Mouse (Mus musculus): ENCODE results near the gene Col27a1.

Col27a1 gene

DNA sequence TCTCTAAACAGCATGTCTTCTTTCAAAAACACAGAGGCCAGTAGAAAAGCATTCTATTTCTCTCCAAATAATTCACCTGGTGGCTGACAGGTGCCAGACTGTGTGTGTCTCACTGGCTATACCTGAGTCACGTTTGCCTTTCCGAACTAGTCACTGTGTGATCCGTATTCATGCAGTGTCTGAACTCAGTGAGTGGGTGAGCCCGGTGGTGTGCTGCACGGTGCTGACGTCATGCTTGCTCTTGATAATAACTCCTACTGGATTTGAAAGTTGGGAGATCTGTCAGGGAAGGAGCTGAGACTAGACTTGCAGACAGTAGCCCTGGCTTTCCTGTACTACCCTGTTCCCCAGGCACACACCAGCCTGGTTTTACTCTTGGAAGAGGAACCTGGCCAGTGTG lies 5.8 kb downstream of the Col27a1 start:
- in situ Hi-C loops (cut with MboI; ENCODE audit: low pct_unique_long_range_greater_than_20kb in 1 of 2, low sequenced_read_pairs in 2 of 2, unreplicated experiment in 1 of 2): loop anchor here in 1 of 2 experiments (10.0 kb wide), 1 partner anchor 95 kb away; no protein-coding TSS in a partner anchor

DNA sequence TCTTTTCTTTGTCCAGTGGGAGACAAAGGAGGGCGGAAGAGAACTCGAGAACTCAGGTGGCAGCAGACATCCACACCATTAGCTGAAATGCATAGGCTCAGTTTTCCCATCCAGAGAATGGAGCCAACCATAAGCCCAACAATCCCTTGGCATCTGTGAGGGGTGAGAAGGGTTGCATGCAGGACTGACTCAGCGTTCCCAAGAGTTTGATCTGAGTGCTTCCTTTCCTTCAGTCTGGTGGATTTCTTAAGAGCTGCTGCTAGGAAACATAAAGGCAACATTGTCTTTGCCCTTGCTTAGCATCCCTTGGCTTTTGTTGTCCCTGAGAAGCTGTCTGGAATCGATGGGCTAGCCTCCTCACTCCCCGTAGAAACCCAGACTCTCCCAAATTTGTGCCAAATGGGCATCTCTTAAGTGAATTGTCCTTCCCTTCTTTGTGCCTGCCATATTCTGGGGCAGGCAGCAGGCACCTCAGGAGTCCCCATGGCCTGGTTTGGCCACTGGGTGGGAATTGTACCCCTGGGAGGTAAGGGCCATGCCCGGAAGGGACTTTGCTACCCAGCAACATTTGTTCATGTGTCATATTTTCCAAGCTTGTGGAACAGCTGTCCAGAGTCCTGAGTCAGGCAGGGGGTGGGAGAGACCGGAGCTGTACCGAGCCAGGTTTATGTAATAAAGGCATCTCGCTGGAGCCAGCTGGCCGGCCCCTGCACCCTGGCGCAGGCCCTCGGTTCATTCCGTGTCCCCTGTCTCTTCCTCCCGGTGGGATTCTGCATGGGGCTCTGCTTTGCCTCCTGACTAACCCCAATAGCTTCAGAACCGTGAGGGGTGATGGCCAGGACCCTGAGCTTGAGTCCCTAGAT lies 7.5 kb downstream of the Col27a1 start:
- in situ Hi-C loops (cut with MboI; ENCODE audit: low pct_unique_long_range_greater_than_20kb in 1 of 2, low sequenced_read_pairs in 2 of 2, unreplicated experiment in 1 of 2): no loop called here

DNA sequence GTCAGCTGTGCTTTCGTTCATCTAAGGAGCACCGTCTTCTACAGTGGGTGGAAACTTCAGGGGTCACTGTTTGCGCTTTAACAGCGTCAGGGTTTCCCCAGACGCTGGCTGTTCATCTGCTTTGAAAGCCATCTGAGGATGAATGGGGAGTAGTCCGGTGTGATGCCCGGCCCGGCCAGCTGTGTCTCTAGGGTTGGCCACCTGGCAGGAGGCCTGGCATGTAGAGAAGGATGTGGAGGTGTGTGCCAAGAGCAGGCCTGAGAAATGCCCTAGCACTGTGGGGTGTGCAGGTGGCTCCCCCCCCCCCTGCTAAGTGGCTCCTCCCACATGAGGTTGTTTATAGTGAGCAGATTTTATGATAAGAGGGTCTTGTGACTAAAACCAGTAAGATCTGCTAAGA lies 8.4 kb downstream of the Col27a1 start:
- in situ Hi-C loops (cut with MboI; ENCODE audit: low pct_unique_long_range_greater_than_20kb in 1 of 2, low sequenced_read_pairs in 2 of 2, unreplicated experiment in 1 of 2): no loop called here

GRCm38 (mm10) chr4:63225373-63225772 lies 11.6 kb downstream of the Col27a1 start:
- in situ Hi-C loops (cut with MboI; ENCODE audit: low pct_unique_long_range_greater_than_20kb in 1 of 2, low sequenced_read_pairs in 2 of 2, unreplicated experiment in 1 of 2): no loop called here

DNA sequence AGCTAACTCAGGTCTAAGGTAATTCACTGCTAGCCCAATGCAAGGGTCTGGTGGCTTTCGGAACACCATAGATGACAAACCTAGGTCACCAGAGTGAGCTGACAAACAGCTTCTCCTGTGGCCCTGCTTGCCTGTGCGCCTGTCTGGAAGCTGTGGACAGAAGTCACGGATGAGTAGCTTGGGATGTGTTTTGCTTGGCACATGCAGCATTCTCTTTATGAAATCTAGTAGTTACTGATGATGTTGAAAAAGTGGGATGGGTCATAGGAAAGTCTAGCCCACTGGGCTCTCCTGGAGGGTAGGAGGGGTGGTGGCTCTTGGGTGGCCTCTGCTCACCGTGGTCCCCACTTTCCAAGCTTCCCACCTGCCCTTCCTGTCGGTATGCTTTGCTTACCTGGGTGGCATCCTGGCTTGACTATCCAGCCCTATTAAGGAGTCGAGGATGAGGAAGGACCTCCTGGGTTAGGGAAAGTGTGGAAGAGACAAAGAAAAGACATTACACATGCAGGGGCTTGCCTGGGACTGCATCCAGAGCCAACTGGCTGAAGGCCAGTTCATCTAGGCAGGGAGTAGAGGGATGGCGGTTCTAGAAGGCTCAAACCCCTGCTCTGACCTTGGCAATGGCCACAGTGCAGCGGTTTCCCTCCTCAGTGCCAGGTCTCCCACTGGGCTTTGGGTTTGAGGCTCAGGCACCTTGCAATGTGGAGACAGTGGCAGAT lies 12.5 kb downstream of the Col27a1 start:
- in situ Hi-C loops (cut with MboI; ENCODE audit: low pct_unique_long_range_greater_than_20kb in 1 of 2, low sequenced_read_pairs in 2 of 2, unreplicated experiment in 1 of 2): no loop called here

GRCm38 (mm10) chr4:63226883-63227235 lies 13.1 kb downstream of the Col27a1 start:
- in situ Hi-C loops (cut with MboI; ENCODE audit: low pct_unique_long_range_greater_than_20kb in 1 of 2, low sequenced_read_pairs in 2 of 2, unreplicated experiment in 1 of 2): no loop called here

DNA sequence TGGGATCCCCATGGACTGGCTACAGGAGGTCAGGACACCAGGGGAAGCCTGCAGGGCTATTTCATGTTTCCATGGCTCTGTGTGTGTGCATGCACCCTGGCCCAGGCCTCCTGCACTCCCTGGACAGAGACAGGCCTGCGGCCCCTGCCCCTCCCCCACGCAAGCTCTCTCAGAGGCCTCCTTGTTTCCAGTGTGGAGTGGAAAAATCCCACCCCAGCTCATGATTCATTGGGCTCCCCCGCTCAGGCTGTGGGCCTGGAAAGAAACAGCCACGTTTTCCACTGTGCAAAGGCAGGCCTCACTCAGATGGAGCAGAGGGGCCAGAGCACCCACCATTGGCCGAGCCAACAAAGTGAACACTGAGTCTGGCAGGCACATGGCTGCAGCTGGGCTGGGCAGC lies 15.1 kb downstream of the Col27a1 start:
- in situ Hi-C loops (cut with MboI; ENCODE audit: low pct_unique_long_range_greater_than_20kb in 1 of 2, low sequenced_read_pairs in 2 of 2, unreplicated experiment in 1 of 2): no loop called here

GRCm38 (mm10) chr4:63229991-63230581 lies 16.3 kb downstream of the Col27a1 start:
- in situ Hi-C loops (cut with MboI; ENCODE audit: low pct_unique_long_range_greater_than_20kb in 1 of 2, low sequenced_read_pairs in 2 of 2, unreplicated experiment in 1 of 2): no loop called here

DNA sequence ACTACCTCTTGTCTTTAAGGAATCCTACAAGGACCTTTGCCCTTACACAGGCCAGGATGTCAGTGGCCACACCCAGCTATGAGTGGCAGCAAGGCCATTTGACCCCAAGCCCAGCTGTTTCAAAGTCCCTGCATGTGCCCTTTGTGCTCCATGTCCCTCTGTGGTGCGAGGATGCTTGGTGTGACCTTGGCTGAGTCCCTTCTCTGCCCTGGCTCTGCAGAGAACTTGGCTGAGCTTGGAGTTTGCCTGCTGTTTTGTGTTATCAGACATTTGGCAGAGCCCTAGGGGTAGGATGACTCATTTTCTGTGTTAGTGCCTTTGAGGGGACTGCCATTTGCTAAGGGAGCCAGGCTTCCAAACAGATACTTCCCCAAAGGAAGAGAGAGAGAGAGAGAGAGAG lies 17.3 kb downstream of the Col27a1 start:
- in situ Hi-C loops (cut with MboI; ENCODE audit: low pct_unique_long_range_greater_than_20kb in 1 of 2, low sequenced_read_pairs in 2 of 2, unreplicated experiment in 1 of 2): no loop called here

- in situ Hi-C loops (cut with MboI; ENCODE audit: low pct_unique_long_range_greater_than_20kb in 1 of 2, low sequenced_read_pairs in 2 of 2, unreplicated experiment in 1 of 2): no loop called here
Observed at GRCm38 (mm10) chr4:63232542-63233020, 18.8 kb downstream of the Col27a1 start.

- in situ Hi-C loops (cut with MboI; ENCODE audit: low pct_unique_long_range_greater_than_20kb in 1 of 2, low sequenced_read_pairs in 2 of 2, unreplicated experiment in 1 of 2): no loop called here
Observed at GRCm38 (mm10) chr4:63233557-63234452, 20.0 kb downstream of the Col27a1 start.

DNA sequence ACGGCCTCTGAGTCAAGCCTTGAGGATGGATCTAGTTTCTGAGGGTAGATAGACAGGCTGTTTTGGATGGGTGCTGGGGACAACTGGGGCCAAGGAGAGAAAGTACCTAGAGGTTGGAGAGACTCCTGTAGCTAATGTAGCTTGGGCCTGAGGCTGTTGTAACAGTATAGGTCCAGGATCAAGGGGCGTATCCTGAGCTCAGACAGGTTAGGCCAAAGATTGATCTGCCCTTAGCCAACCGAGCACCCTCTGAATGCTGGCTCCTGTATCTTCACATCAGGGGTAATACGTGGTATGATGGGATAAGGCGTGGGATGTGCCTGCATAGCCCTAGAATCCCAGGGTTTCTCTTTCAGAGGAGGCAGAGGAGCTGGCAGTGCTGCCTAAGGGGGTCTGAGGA lies 21.0 kb downstream of the Col27a1 start:
- in situ Hi-C loops (cut with MboI; ENCODE audit: low pct_unique_long_range_greater_than_20kb in 1 of 2, low sequenced_read_pairs in 2 of 2, unreplicated experiment in 1 of 2): no loop called here

DNA sequence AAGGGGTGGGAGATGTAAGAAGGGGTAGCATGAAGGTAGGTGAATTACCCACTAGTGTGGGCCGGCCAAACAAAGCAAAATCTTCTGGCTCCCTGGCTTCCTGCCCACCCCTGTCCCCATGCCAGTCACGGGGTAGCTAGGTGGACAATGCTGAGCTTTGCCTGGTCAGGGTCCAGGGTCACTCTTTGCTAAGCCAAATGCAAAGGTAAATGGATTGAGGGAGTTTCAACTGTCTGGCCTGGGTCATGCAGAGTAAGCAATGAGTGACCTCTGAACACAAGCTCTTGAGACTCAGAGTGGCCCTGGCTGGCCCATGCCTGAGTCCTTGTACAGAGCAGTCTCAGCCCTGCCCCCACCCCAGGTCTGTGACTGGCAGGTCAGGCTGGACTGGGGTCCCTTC lies 22.4 kb downstream of the Col27a1 start:
- in situ Hi-C loops (cut with MboI; ENCODE audit: low pct_unique_long_range_greater_than_20kb in 1 of 2, low sequenced_read_pairs in 2 of 2, unreplicated experiment in 1 of 2): no loop called here

DNA sequence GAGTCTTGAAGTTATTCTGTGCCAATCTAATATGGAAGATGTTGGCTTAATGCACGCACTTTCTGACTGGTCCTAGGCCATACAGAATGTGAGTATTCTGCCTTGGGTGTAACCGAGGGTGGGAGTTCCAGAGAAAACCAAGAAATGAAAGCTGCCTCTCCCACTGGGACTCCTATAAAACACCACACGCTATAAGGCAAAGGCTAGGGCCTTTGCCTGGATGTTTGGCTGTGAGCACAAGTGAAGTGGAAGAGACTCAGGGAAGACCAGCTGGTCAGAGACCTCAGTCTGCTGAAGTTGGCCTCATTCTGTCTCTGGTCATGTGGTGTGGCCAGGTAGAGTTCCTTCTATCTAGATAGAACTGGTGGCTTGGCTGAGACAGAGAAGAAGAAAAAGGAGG lies 23.4 kb downstream of the Col27a1 start:
- in situ Hi-C loops (cut with MboI; ENCODE audit: low pct_unique_long_range_greater_than_20kb in 1 of 2, low sequenced_read_pairs in 2 of 2, unreplicated experiment in 1 of 2): no loop called here

DNA sequence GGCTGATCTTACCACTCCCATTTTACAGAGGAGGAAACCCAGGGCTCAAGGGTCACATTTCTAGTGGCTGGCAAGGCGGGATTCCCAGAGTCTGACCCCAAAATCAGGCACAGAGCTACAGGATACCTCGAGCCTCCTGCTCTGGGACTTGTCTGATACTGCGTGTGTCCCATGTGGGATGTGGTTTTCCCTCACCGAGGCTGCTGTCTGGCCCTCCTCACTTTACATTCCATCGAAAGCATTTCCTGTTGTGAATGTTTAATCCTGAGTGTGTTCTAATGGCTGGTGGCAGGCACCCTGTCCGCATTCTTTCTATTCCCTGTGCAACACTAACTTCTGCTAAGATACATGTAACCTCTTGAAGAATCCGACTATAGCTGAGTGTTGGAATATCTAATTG lies 24.3 kb downstream of the Col27a1 start:
- in situ Hi-C loops (cut with MboI; ENCODE audit: low pct_unique_long_range_greater_than_20kb in 1 of 2, low sequenced_read_pairs in 2 of 2, unreplicated experiment in 1 of 2): no loop called here

DNA sequence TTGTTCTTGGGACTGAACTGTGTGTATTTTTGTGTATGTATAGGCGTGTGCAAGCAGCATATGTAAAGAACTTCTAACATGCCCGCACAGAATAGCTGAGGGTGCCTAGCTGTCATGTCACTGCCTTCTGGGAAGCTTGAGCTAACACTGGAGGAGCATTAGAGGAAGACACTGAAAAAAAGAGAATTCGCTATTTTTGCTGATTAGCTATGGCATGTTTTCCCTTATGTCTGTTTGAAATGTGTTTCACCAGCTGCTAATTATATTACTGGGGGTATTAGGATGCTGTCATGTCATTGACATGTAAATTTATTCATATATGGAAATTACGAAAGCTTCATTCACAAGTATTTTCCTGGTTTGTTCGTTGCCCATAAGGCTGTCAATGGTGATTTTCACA lies 24.9 kb downstream of the Col27a1 start:
- in situ Hi-C loops (cut with MboI; ENCODE audit: low pct_unique_long_range_greater_than_20kb in 1 of 2, low sequenced_read_pairs in 2 of 2, unreplicated experiment in 1 of 2): no loop called here

GRCm38 (mm10) chr4:63241031-63241430 lies 27.2 kb downstream of the Col27a1 start:
- in situ Hi-C loops (cut with MboI; ENCODE audit: low pct_unique_long_range_greater_than_20kb in 1 of 2, low sequenced_read_pairs in 2 of 2, unreplicated experiment in 1 of 2): no loop called here

- in situ Hi-C loops (cut with MboI; ENCODE audit: low pct_unique_long_range_greater_than_20kb in 1 of 2, low sequenced_read_pairs in 2 of 2, unreplicated experiment in 1 of 2): no loop called here
Observed at GRCm38 (mm10) chr4:63247991-63248390, 34.2 kb downstream of the Col27a1 start.
